Mouse (Mus musculus) myocyte (in vitro differentiated cells): Measurements from ENCODE around the gene Usp33. TPM values are rescaled to one million over a fixed set of nuclear protein-coding genes. Genes with fewer than 3 reads are reported as not detected.

Experiments used
- H3K27me3 ChIP-seq: one replicate; pipeline ENCODE4 v1.6.1; 2011; ENCODE audit not compliant: control insufficient read depth, insufficient read depth, insufficient read length
- H3K36me3 ChIP-seq: one replicate; pipeline ENCODE4 v1.6.1; 2011; ENCODE audit not compliant: control insufficient read depth, insufficient read depth
- H3K4me2 ChIP-seq: one replicate; pipeline ENCODE4 v1.6.1; 2011; ENCODE audit warnings: low read depth, control low read depth
- H3K4me3 ChIP-seq: one replicate; pipeline ENCODE4 v1.5.1; 2011; ENCODE audit warnings: mild to moderate bottlenecking, control low read depth, moderate library complexity
- H3K79me2 ChIP-seq: one replicate; pipeline ENCODE4 v1.6.1; 2011; ENCODE audit not compliant: control insufficient read depth, insufficient read depth
- H3ac ChIP-seq: one replicate; pipeline ENCODE4 v1.6.1; 2011; ENCODE audit not compliant: control insufficient read depth, insufficient read length
- CEBPB ChIP-seq: IDR thresholded peaks from 2 replicates; pipeline ENCODE4 v1.6.1; 2011; ENCODE audit warnings: mild to moderate bottlenecking, moderate library complexity; ENCODE audit not compliant: poor library complexity, insufficient read depth, severe bottlenecking
- E2F4 ChIP-seq: IDR thresholded peaks from one replicate; pipeline ENCODE4 v1.6.1; 2011; ENCODE audit warnings: mild to moderate bottlenecking, control low read depth, moderate library complexity; ENCODE audit not compliant: insufficient read depth
- MAX ChIP-seq: IDR thresholded peaks from one replicate; pipeline ENCODE4 v1.6.1; 2011; ENCODE audit warnings: low read depth, mild to moderate bottlenecking, control low read depth
- MYOD1 ChIP-seq, 3 experiments: IDR thresholded peaks; one replicate each; pipeline ENCODE4 v1.6.1; 2011; ENCODE audit warnings: control low read depth in 2 of 3, low read depth in 2 of 3, mild to moderate bottlenecking in 2 of 3, moderate library complexity in 1 of 3; ENCODE audit not compliant: insufficient read length in 2 of 3, control insufficient read depth in 1 of 3
- MYOG ChIP-seq, 3 experiments: IDR thresholded peaks; one replicate each; pipeline ENCODE4 v1.6.1; 2011; ENCODE audit warnings: control low read depth in 2 of 3, low read depth in 2 of 3, mild to moderate bottlenecking in 2 of 3; ENCODE audit not compliant: insufficient read length in 2 of 3, control insufficient read depth in 1 of 3, insufficient read depth in 1 of 3
- POLR2A ChIP-seq: IDR thresholded peaks from one replicate; pipeline ENCODE4 v1.6.1; 2011; ENCODE audit warnings: low read depth, mild to moderate bottlenecking, control low read depth, moderate library complexity; ENCODE audit not compliant: insufficient read length
- POLR2AphosphoS2 ChIP-seq: IDR thresholded peaks from one replicate; pipeline ENCODE4 v1.6.1; 2011; ENCODE audit warnings: low read depth, control low read depth; ENCODE audit not compliant: insufficient read length
- REST ChIP-seq: IDR thresholded peaks from one replicate; pipeline ENCODE4 v1.6.1; 2011; ENCODE audit warnings: mild to moderate bottlenecking, control low read depth, moderate library complexity; ENCODE audit not compliant: insufficient read depth, insufficient read length
- SRF ChIP-seq: IDR thresholded peaks from one replicate; pipeline ENCODE4 v1.6.1; 2011; ENCODE audit warnings: low read depth; ENCODE audit not compliant: control insufficient read depth, insufficient read length
- TCF12 ChIP-seq: IDR thresholded peaks from one replicate; pipeline ENCODE4 v1.6.1; 2011; ENCODE audit warnings: mild to moderate bottlenecking, control low read depth; ENCODE audit not compliant: poor library complexity, insufficient read depth, severe bottlenecking
- TCF3 ChIP-seq: IDR thresholded peaks from one replicate; pipeline ENCODE4 v1.6.1; 2011; ENCODE audit warnings: low read depth, control low read depth; ENCODE audit not compliant: insufficient read length
- USF1 ChIP-seq: IDR thresholded peaks from one replicate; pipeline ENCODE4 v1.6.1; 2011; ENCODE audit warnings: low read depth, mild to moderate bottlenecking, control low read depth, moderate library complexity
- polyA plus RNA-seq: library from polyadenylated mRNA; unstranded; fragments of >200 nt; fragmentation: generic; extraction: Trizol; gene quantifications from one replicate; pipeline ENCODE4 v1.2.1, GENCODE M21; 2012; ENCODE audit warnings: missing spikeins

The Usp33 gene
- polyA plus RNA-seq, 1 experiment: 7.9 TPM

GRCm38 (mm10) chr3:152336085-152336484, 10.2 kb upstream of the Usp33 start:
- H3ac ChIP-seq: no peak overlapping the region
- no peaks in the 10 kb centered on the region for H3K36me3 ChIP-seq
- H3K4me2 ChIP-seq: no peak overlapping the region
- no peaks in the 10 kb centered on the region for H3K79me2 ChIP-seq
- no peaks in the 10 kb centered on the region for H3K27me3 ChIP-seq
- H3K4me3 ChIP-seq: no peak overlapping the region
- TF ChIP-seq REST (no peak), SRF (no peak), TCF12 (no peak), POLR2AphosphoS2 (no peak), POLR2A (no peak), MAX (no peak)

- H3K36me3 ChIP-seq: no peaks in the 10 kb centered on the region
- no peaks in the 10 kb centered on the region for H3K27me3 ChIP-seq
- TF ChIP-seq TCF12: no peak
- no peak for TF ChIP-seq TCF3
- no peak for TF ChIP-seq POLR2A
- no peak for TF ChIP-seq MYOD1 (IDR thresholded peaks at IDR 0.05; ENCODE audit: control insufficient read depth in 1 of 3, insufficient read length in 2 of 3, low read depth in 2 of 3)
- no peak for TF ChIP-seq E2F4
- TF ChIP-seq SRF: no peak
- TF ChIP-seq MYOG (IDR thresholded peaks at IDR 0.05; ENCODE audit: control insufficient read depth in 1 of 3, insufficient read depth in 1 of 3, insufficient read length in 2 of 3, low read depth in 2 of 3): no peak
- no peak for TF ChIP-seq CEBPB
- no peak for TF ChIP-seq REST
- H3K79me2 ChIP-seq: no peaks in the 10 kb centered on the region
- no peak within 1 kb of the TSS for H3ac ChIP-seq
- no peak within 1 kb of the TSS for H3K4me2 ChIP-seq
- no peak within 1 kb of the TSS for H3K4me3 ChIP-seq
Measured at GRCm38 (mm10) chr3:152339862-152340557, 6.3 kb upstream of the Usp33 start, which contains the start of gene Miga1. TSS of gene Miga1 (minus strand) at chr3:152340407.

- TF ChIP-seq REST: no peak
- no peak for TF ChIP-seq POLR2AphosphoS2
- TF ChIP-seq MYOG (IDR thresholded peaks at IDR 0.05; ENCODE audit: control insufficient read depth in 1 of 3, insufficient read depth in 1 of 3, insufficient read length in 2 of 3, low read depth in 2 of 3): no peak
- TF ChIP-seq MYOD1 (IDR thresholded peaks at IDR 0.05; ENCODE audit: control insufficient read depth in 1 of 3, insufficient read length in 2 of 3, low read depth in 2 of 3): no peak
- no peak for TF ChIP-seq TCF12
- no peak for TF ChIP-seq SRF
- no peak for TF ChIP-seq POLR2A
- TF ChIP-seq MAX: no peak
- no peak for TF ChIP-seq TCF3
- no peak for TF ChIP-seq USF1
- TF ChIP-seq E2F4: no peak
- H3K4me3 ChIP-seq: no peak overlapping the region
- H3ac ChIP-seq: no peak overlapping the region
- peaks cover 15% of the 10 kb centered on the region for H3K79me2 ChIP-seq
- no peaks in the 10 kb centered on the region for H3K36me3 ChIP-seq
- no peak overlapping the region for H3K4me2 ChIP-seq
- H3K27me3 ChIP-seq: no peaks in the 10 kb centered on the region
Measured at GRCm38 (mm10) chr3:152342961-152343517, 3.2 kb upstream of the Usp33 start.

GRCm38 (mm10) chr3:152346633-152347141, 409 bp downstream of the Usp33 start:
- H3K36me3 ChIP-seq: no peaks in the 10 kb centered on the region
- peak overlapping the region; percentile 71 for H3ac ChIP-seq
- peak overlapping the region; percentile 94 for H3K4me2 ChIP-seq
- no peak for TF ChIP-seq E2F4
- no peak for TF ChIP-seq TCF12
- no peak for TF ChIP-seq SRF
- TF ChIP-seq MYOD1 (IDR thresholded peaks at IDR 0.05; ENCODE audit: control insufficient read depth in 1 of 3, insufficient read length in 2 of 3, low read depth in 2 of 3): no peak
- TF ChIP-seq REST: no peak
- no peak for TF ChIP-seq MYOG (IDR thresholded peaks at IDR 0.05; ENCODE audit: control insufficient read depth in 1 of 3, insufficient read depth in 1 of 3, insufficient read length in 2 of 3, low read depth in 2 of 3)
- TF ChIP-seq MAX: no peak
- no peak for TF ChIP-seq CEBPB
- TF ChIP-seq TCF3: no peak
- TF ChIP-seq POLR2AphosphoS2: no peak
- no peak for TF ChIP-seq POLR2A
- no peak for TF ChIP-seq USF1
- no peaks in the 10 kb centered on the region for H3K27me3 ChIP-seq
- peaks cover 49% of the 10 kb centered on the region for H3K79me2 ChIP-seq
- H3K4me3 ChIP-seq: peak overlapping the region; percentile 59

- peaks cover 54% of the 10 kb centered on the region for H3K79me2 ChIP-seq
- H3K4me3 ChIP-seq: peak overlapping the region; percentile 59
- H3K27me3 ChIP-seq: no peaks in the 10 kb centered on the region
- H3K4me2 ChIP-seq: peak overlapping the region; percentile 94
- H3ac ChIP-seq: peak overlapping the region; percentile 71
- no peaks in the 10 kb centered on the region for H3K36me3 ChIP-seq
- no peak for TF ChIP-seq MYOD1 (IDR thresholded peaks at IDR 0.05; ENCODE audit: control insufficient read depth in 1 of 3, insufficient read length in 2 of 3, low read depth in 2 of 3)
- TF ChIP-seq POLR2AphosphoS2: no peak
- TF ChIP-seq USF1: no peak
- TF ChIP-seq TCF12: no peak
- no peak for TF ChIP-seq REST
- no peak for TF ChIP-seq POLR2A
- no peak for TF ChIP-seq TCF3
- no peak for TF ChIP-seq MAX
- no peak for TF ChIP-seq SRF
- TF ChIP-seq MYOG (IDR thresholded peaks at IDR 0.05; ENCODE audit: control insufficient read depth in 1 of 3, insufficient read depth in 1 of 3, insufficient read length in 2 of 3, low read depth in 2 of 3): no peak
- no peak for TF ChIP-seq E2F4
- TF ChIP-seq CEBPB: no peak
Measured at GRCm38 (mm10) chr3:152347227-152347626, 949 bp downstream of the Usp33 start.
